Mouse (Mus musculus) thymus, postnatal 0 days (tissue): Measurements from ENCODE around the gene Wscd2. TPM values are rescaled to one million over a fixed set of nuclear protein-coding genes. Genes with fewer than 3 reads are reported as not detected.
"Not testable (repeated sequence)": the region's sequence is repeated elsewhere in the genome, so short reads cannot be mapped to it uniquely, and the experiment has no call there.

Experiments
- DNase-seq: peaks from one replicate; pipeline ENCODE4 v3.0.0-alpha.2; 2015; ENCODE audit warnings: low spot score
- polyA plus RNA-seq: library from polyadenylated mRNA; unstranded; fragments of >200 nt; fragmentation: Nextera tagmentation; extraction: Ambion mirVana; gene quantifications from 2 replicates; pipeline ENCODE4 v1.2.1, GENCODE M21; 2015

The Wscd2 gene
- polyA plus RNA-seq, 1 experiment from 2014 or later, result 0.10 TPM

DNA sequence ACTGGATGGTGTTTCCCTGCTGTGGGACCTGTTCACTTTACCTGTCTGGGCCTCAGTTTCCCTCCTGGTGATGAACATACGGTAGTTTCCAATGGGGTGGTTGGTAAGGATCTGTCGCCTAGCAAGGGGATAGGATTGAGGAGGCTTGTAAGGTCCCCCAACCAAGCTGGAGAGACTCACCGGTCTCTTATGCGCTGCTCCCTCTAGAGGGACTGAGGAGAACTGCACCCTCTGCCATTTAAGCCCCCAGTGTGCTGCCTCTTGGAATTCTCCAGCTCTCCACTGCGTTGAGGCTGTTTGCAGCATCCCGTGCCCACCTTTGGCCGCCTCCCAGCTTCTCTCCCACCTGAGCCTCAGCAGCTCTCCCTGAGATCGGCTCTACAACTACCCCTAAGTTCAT, 90.1 kb downstream of the Wscd2 start:
- DNase-seq, result peak; percentile 23

DNA sequence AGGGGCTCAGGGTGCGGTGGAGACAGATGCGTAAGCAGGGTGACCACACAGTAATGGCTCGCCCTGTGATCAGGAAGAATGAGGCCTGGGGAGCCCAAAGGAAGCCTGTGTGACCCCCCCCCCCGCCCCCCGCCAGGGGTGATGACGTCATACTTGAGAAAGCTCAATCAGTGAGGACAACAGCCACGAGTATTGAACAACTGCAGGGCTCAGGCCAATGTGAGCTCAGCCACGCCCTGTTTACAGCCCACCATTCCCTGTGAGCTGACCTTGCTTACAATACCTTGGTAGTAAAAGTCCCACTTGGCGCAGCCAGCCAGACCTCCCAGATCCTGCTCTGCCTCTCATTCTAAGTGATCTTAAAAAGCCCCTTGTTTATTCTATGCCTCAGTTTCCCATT, 90.7 kb downstream of the Wscd2 start:
- DNase-seq, result no peak

DNA sequence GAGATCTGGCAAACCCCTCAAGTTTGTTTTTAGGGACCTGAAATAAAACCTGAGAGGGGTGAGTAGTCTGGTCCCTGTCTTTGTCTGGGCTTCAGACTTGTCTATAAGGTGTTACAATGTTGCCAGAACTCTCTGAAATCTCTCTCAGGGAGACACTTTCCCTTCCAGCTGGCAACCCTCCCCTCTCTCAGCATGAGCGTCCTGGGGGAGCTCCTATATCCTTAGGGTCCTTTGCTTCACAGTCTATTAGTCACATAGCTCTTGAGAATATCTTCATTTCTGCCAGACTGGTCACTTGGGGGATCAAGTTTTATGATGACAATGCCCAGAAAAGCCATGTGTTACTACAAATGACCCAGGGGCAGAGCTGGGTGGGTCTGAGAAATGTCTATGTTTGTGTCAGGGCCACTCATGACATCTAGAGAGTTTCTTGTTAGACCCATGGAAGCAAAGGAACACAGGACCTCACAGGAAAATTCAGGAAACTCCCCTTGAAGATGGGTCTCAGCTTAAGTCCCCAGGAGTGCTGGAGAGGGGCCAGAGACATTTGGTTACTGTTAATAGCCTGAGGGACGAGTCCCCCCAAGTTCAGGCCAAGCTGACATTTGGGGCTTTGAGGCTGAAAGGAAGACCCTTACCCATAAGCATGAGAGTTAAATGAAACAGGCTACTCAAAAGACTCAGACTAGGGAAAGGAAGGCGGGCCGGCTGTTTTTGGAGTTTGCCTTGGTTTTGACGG, 93.5 kb downstream of the Wscd2 start:
- no peak for DNase-seq

DNA sequence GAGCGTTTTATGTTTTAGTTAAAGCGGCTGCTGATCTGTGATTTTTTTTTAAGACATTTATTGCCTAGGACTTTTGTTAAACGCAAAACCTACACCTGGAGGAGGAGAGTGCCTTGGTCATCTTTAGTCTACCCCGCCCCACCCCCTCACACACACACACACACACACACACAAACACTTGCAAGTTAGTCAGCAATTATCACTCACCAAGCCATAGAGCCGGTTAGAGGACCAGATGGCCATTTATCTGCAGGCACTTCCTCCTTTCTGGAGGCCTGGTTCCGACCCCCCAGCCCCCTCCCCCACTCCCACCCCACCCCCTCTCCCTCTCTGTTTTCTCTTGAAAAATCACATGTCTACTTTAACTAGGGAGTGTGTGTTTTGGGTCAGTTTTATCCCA, 94.3 kb downstream of the Wscd2 start:
- no peak for DNase-seq

- not testable (repeated sequence) for DNase-seq
Measured at GRCm38 (mm10) chr5:113585619-113586457, 95.7 kb downstream of the Wscd2 start.

DNA sequence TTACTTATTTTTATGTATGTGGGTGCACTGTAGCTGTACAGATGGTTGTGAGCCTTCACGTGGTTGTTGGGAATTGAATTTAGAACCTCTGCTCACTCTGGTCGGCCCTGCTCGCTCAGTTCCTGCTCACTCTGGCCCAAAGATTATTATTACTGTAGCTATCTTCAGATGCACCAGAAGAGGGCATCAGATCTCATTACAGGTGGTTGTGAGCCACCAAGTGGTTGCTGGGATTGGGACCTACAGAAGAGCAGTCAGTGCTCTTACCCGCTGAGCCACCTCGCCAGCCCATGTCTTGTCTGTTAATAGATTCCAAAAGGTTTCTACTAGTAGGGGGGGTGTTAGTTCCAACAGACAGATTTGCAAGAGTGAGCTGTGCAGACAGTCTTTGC, 96.3 kb downstream of the Wscd2 start:
- DNase-seq, result not testable (repeated sequence)

DNA sequence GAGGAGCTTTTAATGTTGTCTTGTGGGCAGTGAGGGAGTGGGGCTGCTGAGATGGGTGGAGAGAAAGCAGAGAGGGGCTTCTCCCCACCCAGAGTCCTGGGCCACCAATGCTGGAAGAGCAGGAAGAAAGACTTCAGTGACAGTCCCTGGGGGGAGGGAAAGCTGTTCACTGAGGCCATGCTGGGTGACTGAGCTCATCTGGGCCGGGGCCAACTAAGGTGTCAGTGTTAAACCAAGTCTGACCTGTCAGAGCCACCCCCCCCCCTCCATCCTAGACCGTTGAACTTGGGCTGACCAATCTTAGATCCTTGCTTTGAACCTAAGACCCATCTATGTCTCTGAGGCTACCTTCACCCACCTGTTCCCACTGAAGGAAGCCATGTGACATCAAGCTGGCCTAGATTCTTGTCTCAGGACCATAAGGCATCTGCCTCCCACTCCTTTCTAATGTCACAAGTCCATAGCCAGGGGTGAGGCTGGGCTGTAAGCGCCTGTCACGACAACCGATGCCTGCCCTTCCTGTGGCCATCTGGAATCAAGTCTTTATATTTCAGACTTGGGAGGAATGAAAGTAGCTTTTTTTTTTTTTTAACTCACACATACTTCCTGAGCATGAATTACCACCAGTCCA, 100.0 kb downstream of the Wscd2 start:
- no peak for DNase-seq

DNA sequence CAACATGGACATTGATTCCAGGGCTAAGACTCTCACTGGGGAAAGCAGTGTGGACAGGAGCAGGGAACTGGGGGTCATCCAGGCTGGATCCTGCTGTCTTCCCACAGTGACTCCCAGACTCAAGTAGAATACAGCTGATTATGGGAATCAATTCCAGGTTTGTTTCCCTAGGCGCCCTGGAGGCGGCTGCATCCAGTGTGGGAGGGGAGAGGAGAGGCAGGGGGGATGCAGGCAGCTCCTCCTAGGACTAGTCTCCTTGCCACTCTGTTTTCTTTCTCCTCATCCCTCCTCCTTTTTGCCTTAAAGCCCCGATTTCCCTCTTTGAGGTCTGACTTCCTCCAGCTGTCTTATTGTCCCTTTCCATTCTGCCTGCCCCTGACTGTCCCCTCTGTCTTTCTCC, 101.0 kb downstream of the Wscd2 start:
- DNase-seq, result no peak

GRCm38 (mm10) chr5:113591751-113592230, 101.7 kb downstream of the Wscd2 start:
- no peak for DNase-seq

DNA sequence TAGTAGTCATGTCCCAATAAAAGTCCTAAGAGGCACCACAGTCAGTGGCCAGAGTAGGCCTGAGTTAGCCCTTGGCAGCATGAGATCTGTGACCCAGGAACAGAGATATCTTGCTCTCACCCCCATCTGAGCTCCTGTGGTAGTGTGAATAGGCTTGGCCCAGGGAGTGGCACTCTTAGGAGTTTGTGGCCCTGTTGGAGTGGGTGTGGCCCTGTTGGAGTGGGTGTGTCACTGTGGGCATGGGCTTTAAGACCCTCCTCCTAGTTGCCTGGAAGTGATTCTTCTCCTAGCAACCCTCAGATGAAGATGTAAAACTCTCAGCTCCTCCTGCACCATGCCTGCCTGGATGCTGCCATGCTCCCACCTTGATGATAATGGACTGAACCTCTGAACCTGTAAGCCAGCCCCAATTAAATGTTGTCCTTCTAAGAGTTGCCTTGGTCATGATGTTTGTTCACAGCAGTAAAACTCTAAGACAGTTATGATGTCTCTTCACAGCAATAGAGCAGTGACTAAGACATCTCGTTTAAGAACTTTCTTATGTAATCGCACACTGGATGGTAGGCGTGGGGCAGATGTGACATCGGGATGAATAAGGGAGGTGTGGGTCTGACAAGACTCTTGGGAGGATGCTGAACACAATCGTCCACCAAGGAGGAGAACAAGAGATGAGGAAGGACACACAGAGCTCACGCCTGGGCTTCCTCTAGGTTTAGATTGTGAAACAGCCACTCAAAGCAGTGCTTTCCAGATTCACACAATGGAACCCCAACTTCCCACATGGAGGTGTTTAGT, 104.0 kb downstream of the Wscd2 start:
- no peak for DNase-seq

DNA sequence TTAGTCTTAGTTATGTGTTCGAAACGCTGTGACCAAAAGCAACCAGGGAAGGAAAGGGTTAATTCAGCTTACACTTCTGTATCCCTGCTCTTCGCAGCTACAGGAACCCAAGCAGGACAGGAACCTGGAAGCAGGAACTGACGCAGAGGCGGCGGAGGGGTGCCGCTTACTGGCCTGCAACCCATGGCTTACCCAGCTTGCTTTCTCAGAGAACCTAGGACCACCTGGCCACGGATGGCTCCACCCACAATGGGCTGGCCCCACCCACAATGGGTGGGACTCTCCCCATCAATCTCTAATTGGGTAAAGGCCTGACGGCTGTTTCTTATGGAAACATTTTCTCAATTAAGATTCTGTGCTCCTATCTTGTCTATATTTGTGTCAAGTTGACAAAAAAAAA, 106.1 kb downstream of the Wscd2 start:
- no peak for DNase-seq

GRCm38 (mm10) chr5:113596780-113597353, 106.7 kb downstream of the Wscd2 start:
- no peak for DNase-seq

DNA sequence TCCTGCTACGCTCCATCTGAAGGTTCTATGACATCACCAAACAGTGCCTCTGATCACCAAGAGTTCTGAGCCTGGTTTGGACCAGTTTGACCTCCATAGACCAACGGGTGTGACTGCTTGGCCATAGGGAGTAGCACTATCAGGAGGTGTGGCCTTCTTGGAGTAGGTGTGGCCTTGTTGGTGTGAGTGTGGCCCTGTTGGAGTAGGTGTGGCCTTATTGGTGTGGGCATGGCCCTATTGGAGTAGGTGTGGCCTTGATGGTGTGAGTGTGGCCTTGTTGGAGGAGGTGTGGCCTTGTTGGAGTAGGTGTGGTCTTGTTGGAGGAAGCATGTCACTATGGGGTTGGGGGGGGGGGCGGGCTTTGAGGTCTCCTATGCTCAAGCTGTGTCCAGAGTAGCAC, 110.0 kb downstream of the Wscd2 start:
- no peak for DNase-seq

DNA sequence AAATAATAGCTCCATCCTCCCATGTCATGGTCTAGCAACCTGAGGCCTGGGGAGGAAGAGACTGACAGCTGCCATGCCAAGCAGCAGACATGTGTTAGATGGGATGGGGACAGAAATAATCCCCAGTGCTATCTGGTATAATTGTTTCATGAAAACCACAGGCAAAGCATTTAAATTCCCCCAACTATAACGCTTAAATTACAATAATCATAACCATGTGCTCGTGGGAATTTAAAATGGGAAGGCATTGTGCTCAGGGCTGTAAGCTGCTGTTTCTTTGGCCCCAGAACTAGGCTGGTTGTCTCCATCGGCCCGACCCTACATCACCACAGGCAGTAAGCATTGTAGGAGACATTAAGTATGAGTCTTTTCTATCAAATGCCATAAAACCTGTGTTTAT, 110.7 kb downstream of the Wscd2 start:
- DNase-seq, result no peak

DNA sequence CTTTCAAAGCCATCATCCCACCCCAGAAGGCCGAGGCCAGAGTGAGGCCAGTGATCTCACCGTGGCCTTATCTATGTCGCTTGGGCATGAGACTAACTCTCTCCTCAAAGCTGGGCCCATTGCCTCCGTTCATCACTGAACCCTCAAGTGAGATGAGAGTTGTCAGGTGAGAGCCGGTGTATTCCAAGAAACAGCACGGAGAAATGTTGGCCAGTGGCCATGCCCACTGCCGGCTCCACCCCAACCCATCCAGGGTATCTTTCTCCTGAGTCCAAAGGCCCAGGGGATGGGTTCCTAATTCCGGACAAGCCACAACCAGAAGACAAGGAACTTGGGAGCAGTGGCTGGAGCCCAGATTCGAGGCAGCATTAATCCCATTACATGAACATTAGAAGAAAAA, 113.3 kb downstream of the Wscd2 start:
- no peak for DNase-seq

DNA sequence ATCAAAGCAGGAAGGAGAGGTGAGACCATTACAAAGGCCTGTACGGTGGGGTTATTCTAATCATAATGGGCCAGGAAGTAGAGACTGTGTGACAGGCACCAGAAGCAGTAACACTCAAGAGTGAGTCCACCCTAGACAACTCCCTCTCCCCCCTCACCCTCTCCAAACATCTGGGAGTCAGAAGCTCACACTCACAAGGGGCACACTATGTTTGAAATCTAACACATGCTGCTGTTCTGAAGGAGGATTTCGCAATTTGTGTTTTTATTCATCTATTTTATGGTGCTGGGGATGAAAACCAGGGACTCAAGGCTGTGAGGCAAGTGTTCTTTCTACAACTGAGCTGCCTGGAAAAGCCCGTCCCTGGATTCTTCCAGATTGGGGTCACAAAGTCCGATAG, 114.6 kb downstream of the Wscd2 start:
- DNase-seq, result no peak

DNA sequence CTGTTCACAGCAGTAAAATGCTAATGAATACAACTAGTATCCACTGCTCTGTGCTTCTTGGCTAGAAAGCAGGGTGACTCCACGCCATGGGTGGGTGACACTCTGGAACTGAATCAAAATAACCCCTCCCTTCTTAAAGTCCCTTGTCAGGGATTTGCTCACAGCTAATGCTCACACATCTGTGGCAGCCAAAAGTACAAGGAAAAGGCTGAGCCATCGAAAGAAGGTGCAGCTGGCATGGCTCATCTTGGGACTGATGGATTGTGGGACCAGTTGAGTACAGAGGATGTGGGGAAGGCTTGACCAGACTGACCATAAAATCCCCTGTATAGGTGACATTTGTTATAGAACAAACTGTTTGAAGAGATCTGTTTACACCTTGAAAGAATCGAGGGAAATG, 116.0 kb downstream of the Wscd2 start:
- DNase-seq, result no peak

- DNase-seq, result no peak
Measured at GRCm38 (mm10) chr5:113606961-113607785, 117.0 kb downstream of the Wscd2 start.

- no peak for DNase-seq
Measured at GRCm38 (mm10) chr5:113607941-113608431, 117.9 kb downstream of the Wscd2 start.

DNA sequence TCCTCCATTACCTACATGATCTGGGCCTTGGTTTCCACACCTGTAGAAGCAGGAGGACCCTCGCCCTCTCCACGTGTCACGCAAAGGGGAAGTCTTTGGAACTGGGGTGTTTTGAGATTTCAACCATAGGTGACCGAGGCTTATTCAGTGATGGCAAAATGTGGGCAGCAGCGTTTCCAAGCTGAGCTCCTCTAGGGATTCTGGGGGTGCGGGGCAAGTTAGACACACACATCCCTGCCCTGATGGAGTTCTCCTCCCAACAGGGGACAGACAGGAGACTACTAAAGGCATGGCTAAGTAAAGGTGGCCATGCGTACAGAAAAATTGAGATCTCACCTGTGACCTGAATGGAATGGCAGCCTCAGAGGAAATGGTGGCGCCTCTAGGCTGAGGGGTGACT, 118.4 kb downstream of the Wscd2 start:
- no peak for DNase-seq
